Mouse (Mus musculus): ENCODE results near the gene Dmpk.

The Dmpk gene

GRCm38 (mm10) chr7:19075723-19076585 is 7.7 kb upstream of the Dmpk start, which contains the start of gene Dmwd:
Gene Dmwd (plus strand): TSS chr7:19076227.
- peak; percentile 99 for DNase-seq (ENCODE audit: extremely low spot score)

- no peak for DNase-seq (ENCODE audit: extremely low spot score)
These were observed 7.1 kb upstream of the Dmpk start for GRCm38 (mm10) chr7:19076586-19076991.

- DNase-seq (ENCODE audit: extremely low spot score): no peak
These were observed 5.9 kb upstream of the Dmpk start for GRCm38 (mm10) chr7:19077761-19078160.

- DNase-seq (ENCODE audit: extremely low spot score): no peak
These were observed 4.9 kb upstream of the Dmpk start for GRCm38 (mm10) chr7:19078732-19079131.

- DNase-seq (ENCODE audit: extremely low spot score): no peak
These were observed 3.1 kb upstream of the Dmpk start for GRCm38 (mm10) chr7:19080451-19080950.

GRCm38 (mm10) chr7:19082171-19082570 is 1.5 kb upstream of the Dmpk start:
- no peak for DNase-seq (ENCODE audit: extremely low spot score)

GRCm38 (mm10) chr7:19083096-19083495 is 553 bp upstream of the Dmpk start:
- DNase-seq (ENCODE audit: extremely low spot score): no peak

- no peak for DNase-seq (ENCODE audit: extremely low spot score)
These were observed 675 bp downstream of the Dmpk start for GRCm38 (mm10) chr7:19084277-19084771.

- no peak for DNase-seq (ENCODE audit: extremely low spot score)
These were observed 1.3 kb downstream of the Dmpk start for GRCm38 (mm10) chr7:19084921-19085473.

- no peak for DNase-seq (ENCODE audit: extremely low spot score)
These were observed 1.8 kb downstream of the Dmpk start for GRCm38 (mm10) chr7:19085495-19085894.

- peak; percentile 71 for DNase-seq (ENCODE audit: extremely low spot score)
These were observed 2.4 kb downstream of the Dmpk start for GRCm38 (mm10) chr7:19086042-19086441.

- no peak for DNase-seq (ENCODE audit: extremely low spot score)
These were observed 3.1 kb downstream of the Dmpk start for GRCm38 (mm10) chr7:19086760-19087159.

- DNase-seq (ENCODE audit: extremely low spot score): peak; percentile 57
These were observed 5.2 kb downstream of the Dmpk start for GRCm38 (mm10) chr7:19088813-19089212.

GRCm38 (mm10) chr7:19091913-19092312 is 8.3 kb downstream of the Dmpk start:
- no peak for DNase-seq (ENCODE audit: extremely low spot score)

GRCm38 (mm10) chr7:19092381-19093173 is 8.9 kb downstream of the Dmpk start:
- DNase-seq (ENCODE audit: extremely low spot score): peak; percentile 83

GRCm38 (mm10) chr7:19093174-19093521 is 9.5 kb downstream of the Dmpk start:
- DNase-seq (ENCODE audit: extremely low spot score): peak; percentile 89

- DNase-seq (ENCODE audit: extremely low spot score): peak; percentile 99
These were observed 10.1 kb downstream of the Dmpk start for GRCm38 (mm10) chr7:19093537-19094385.

- DNase-seq (ENCODE audit: extremely low spot score): no peak
These were observed 10.8 kb downstream of the Dmpk start, which contains the start of gene Six5 for GRCm38 (mm10) chr7:19094471-19094825. Gene Six5 (plus strand): TSS chr7:19094594.

GRCm38 (mm10) chr7:19094826-19095750 is 11.4 kb downstream of the Dmpk start:
- DNase-seq (ENCODE audit: extremely low spot score): peak; percentile 63

- peak; percentile 86 for DNase-seq (ENCODE audit: extremely low spot score)
These were observed 12.1 kb downstream of the Dmpk start for GRCm38 (mm10) chr7:19095751-19096110.
